In genomic region chr17:34039562-34040450, GRCm38 (mm10) we compare ENCODE assay signal across 8 mouse cellular contexts. TPM values are rescaled to one million over a fixed set of nuclear protein-coding genes. Genes with fewer than 3 reads are reported as not detected.
DNase-seq lines count a peak whose midpoint lies in the region; ATAC-seq and TF ChIP-seq lines count a peak whose summit lies in the region.

No protein-coding gene starts in this region.

- ATAC-seq in hindbrain, embryonic 15.5 days (ENCODE audit: low FRiP score, low read depth), result peak; percentile 13; the same call in 1 of the 2 replicates
- peak; percentile 24; the same call in 1 of the 2 replicates for ATAC-seq in neural tube, embryonic 14.5 days (ENCODE audit: low read depth)

- H3K36me3 ChIP-seq in hindbrain, embryonic 15.5 days, result peaks cover 23% of the 10 kb centered on the region
- H3K36me3 ChIP-seq in neural tube, embryonic 14.5 days (ENCODE audit: control insufficient read depth, insufficient read depth, low read length), result peaks cover 22% of the 10 kb centered on the region; the same call in 1 of the 2 replicates

- H3K9ac ChIP-seq in hindbrain, embryonic 15.5 days, result peak overlapping the region; percentile 41
- H3K9ac ChIP-seq in neural tube, embryonic 14.5 days (replicated peaks; ENCODE audit: low read depth, low read length), result peak overlapping the region; percentile 46

- no peaks in the 10 kb centered on the region for H3K9me3 ChIP-seq in hindbrain, embryonic 15.5 days
- H3K9me3 ChIP-seq in neural tube, embryonic 14.5 days (ENCODE audit: control insufficient read depth, low read length), result no peaks in the 10 kb centered on the region

- 0 out of 2 replicates have a peak, but pooled peaks cover 6% of the 10 kb centered on the region for H3K27me3 ChIP-seq in hindbrain, embryonic 15.5 days
- no peaks in the 10 kb centered on the region for H3K27me3 ChIP-seq in neural tube, embryonic 14.5 days (ENCODE audit: control insufficient read depth, insufficient read depth, low read length)

- intact Hi-C loops in left cerebral cortex, adult 2 months (cut with DNase I), result no loop called here
- intact Hi-C loops in left cerebral cortex, postnatal 14 days (cut with DNase I), result loop anchor here (5.0 to 10.0 kb wide), 2 partner anchors 77 to 565 kb away; partner anchors contain the start of genes Agpat1, H2-DMa and Rnf5

- peak overlapping the region; percentile 32 for H3K4me3 ChIP-seq in left cerebral cortex, adult 2 months
- peak overlapping the region; percentile 21 for H3K4me3 ChIP-seq in hindbrain, embryonic 15.5 days
- peak overlapping the region; percentile 20; the same call in 1 of the 2 replicates for H3K4me3 ChIP-seq in neural tube, embryonic 14.5 days (ENCODE audit: low read depth, low read length)

- peak overlapping the region; percentile 42; the same call in 1 of the 2 replicates for H3K27ac ChIP-seq in left cerebral cortex, adult 2 months
- H3K27ac ChIP-seq in hindbrain, embryonic 15.5 days (replicated peaks), result no peak overlapping the region
- 0 out of 2 replicates have a peak overlapping the region, but pooled peaks have one; percentile 22 for H3K27ac ChIP-seq in neural tube, embryonic 14.5 days (ENCODE audit: low read depth, low read length)

- peaks cover 33% of the 10 kb centered on the region for H3K4me1 ChIP-seq in hindbrain, embryonic 15.5 days (replicated peaks)
- peaks cover 16% of the 10 kb centered on the region for H3K4me1 ChIP-seq in neural tube, embryonic 14.5 days (ENCODE audit: control insufficient read depth, insufficient read depth, low read length)

- peak overlapping the region; percentile 55 for H3K4me2 ChIP-seq in hindbrain, embryonic 15.5 days
- peak overlapping the region; percentile 50 for H3K4me2 ChIP-seq in neural tube, embryonic 14.5 days (ENCODE audit: low read depth, low read length)

- WGBS in hindbrain, embryonic 15.5 days, result 25% methylated on average over 17 of the region's 17 CpGs
- WGBS in neural tube, embryonic 14.5 days, result 30% methylated on average over 17 of the region's 17 CpGs

- no peak for TF ChIP-seq POLR2A in brain, embryonic 14.5 days (IDR thresholded peaks at IDR 0.05; ENCODE audit: borderline replicate concordance, extremely low read depth, insufficient read depth, insufficient read length, poor library complexity, severe bottlenecking)

- no peak for DNase-seq in left cerebral cortex, adult 2 months (ENCODE audit: extremely low spot score in 1 of 2, low spot score in 2 of 2)
- no peak for DNase-seq in left cerebral cortex, postnatal 14 days (ENCODE audit: low spot score in 2 of 2)
- peak; percentile 26 for DNase-seq in brain, embryonic 14.5 days (ENCODE audit: low read depth)
- peak; percentile 88 for DNase-seq in gastrocnemius, adult 18-20 months (ENCODE audit: low spot score)
- no peak for DNase-seq in thymus, postnatal 4 days
- DNase-seq in layer of hippocampus, postnatal 36 days, result no peak

- no peak for TF ChIP-seq CTCF in left cerebral cortex, adult 2 months (IDR thresholded peaks at IDR 0.05)
- TF ChIP-seq CTCF in brain, embryonic 14.5 days (IDR thresholded peaks at IDR 0.05; ENCODE audit: borderline replicate concordance, extremely low read depth, insufficient read depth, insufficient read length), result no peak

RNA-seq across cellular contexts. Expression of gene Col11a2, which starts 0.6 kb away (rescaled TPM):
- total RNA-seq in left cerebral cortex, adult 2 months (2021), result 10 to 100 TPM; 11.3 to 15.2 TPM
- total RNA-seq in left cerebral cortex, postnatal 14 days (2021), result 10 to 100 TPM; 16.6 to 22.6 TPM
- 11.5 and 11.8 TPM in 2 replicates for polyA plus RNA-seq in brain, embryonic 14.5 days (2012; rRNA removed)
- total RNA-seq in gastrocnemius, adult 18-20 months (2021), result 1 to 10 TPM; 2.9 TPM
- 4.5 and 5.4 TPM in 2 replicates for polyA plus RNA-seq in hindbrain, embryonic 15.5 days (2015; fragmentation: Nextera tagmentation; extraction: Ambion mirVana)
- polyA plus RNA-seq in neural tube, embryonic 14.5 days (2014; fragmentation: Nextera tagmentation; extraction: Ambion mirVana), result 3.6 and 4.5 TPM in 2 replicates
- total RNA-seq in layer of hippocampus, postnatal 36 days (2021), result 10 to 100 TPM; 20.3 to 21.8 TPM

RNA-seq across cellular contexts. Expression of gene Rxrb, which starts 8.2 kb away (rescaled TPM):
- total RNA-seq in left cerebral cortex, adult 2 months (2021), result 10 to 100 TPM; 84.7 to 86.2 TPM
- total RNA-seq in left cerebral cortex, postnatal 14 days (2021), result 10 to 100 TPM; 81.7 to 86.7 TPM
- 83.9 and 97.4 TPM in 2 replicates for polyA plus RNA-seq in brain, embryonic 14.5 days (2012; rRNA removed)
- 10 to 100 TPM; 34.9 to 37.0 TPM for total RNA-seq in gastrocnemius, adult 18-20 months (2021)
- polyA plus RNA-seq in hindbrain, embryonic 15.5 days (2015; fragmentation: Nextera tagmentation; extraction: Ambion mirVana), result 57.8 and 61.1 TPM in 2 replicates
- 29.1 and 30.8 TPM in 2 replicates for polyA plus RNA-seq in neural tube, embryonic 14.5 days (2014; fragmentation: Nextera tagmentation; extraction: Ambion mirVana)
- total RNA-seq in layer of hippocampus, postnatal 36 days (2021), result 10 to 100 TPM; 77.8 to 79.2 TPM

RNA-seq across cellular contexts. Expression of gene Slc39a7, which starts 8.3 kb away (rescaled TPM):
- 100 to 1,000 TPM in 1 of 2 experiments, 10 to 100 TPM in 1; 98.6 to 104 TPM for total RNA-seq in left cerebral cortex, adult 2 months (2021)
- total RNA-seq in left cerebral cortex, postnatal 14 days (2021), result 10 to 100 TPM; 95.3 to 99.9 TPM
- polyA plus RNA-seq in brain, embryonic 14.5 days (2012; rRNA removed), result 133 and 138 TPM in 2 replicates
- total RNA-seq in gastrocnemius, adult 18-20 months (2021), result 10 to 100 TPM; 41.0 to 50.2 TPM
- polyA plus RNA-seq in hindbrain, embryonic 15.5 days (2015; fragmentation: Nextera tagmentation; extraction: Ambion mirVana), result 166 and 176 TPM in 2 replicates
- 77.9 and 90.8 TPM in 2 replicates for polyA plus RNA-seq in neural tube, embryonic 14.5 days (2014; fragmentation: Nextera tagmentation; extraction: Ambion mirVana)
- total RNA-seq in layer of hippocampus, postnatal 36 days (2021), result 10 to 100 TPM; 88.5 to 92.6 TPM

RNA-seq across cellular contexts. Expression of gene H2-Ke6, which starts 11.9 kb away (rescaled TPM):
- total RNA-seq in left cerebral cortex, adult 2 months (2021), result 10 to 100 TPM; 34.4 to 41.2 TPM
- 10 to 100 TPM; 27.7 to 30.1 TPM for total RNA-seq in left cerebral cortex, postnatal 14 days (2021)
- polyA plus RNA-seq in brain, embryonic 14.5 days (2012; rRNA removed), result 88.8 and 156 TPM in 2 replicates
- total RNA-seq in gastrocnemius, adult 18-20 months (2021), result 10 to 100 TPM; 80.3 to 82.1 TPM
- polyA plus RNA-seq in hindbrain, embryonic 15.5 days (2015; fragmentation: Nextera tagmentation; extraction: Ambion mirVana), result 64.8 and 71.9 TPM in 2 replicates
- polyA plus RNA-seq in neural tube, embryonic 14.5 days (2014; fragmentation: Nextera tagmentation; extraction: Ambion mirVana), result 70.1 and 72.1 TPM in 2 replicates
- 10 to 100 TPM; 60.2 to 61.7 TPM for total RNA-seq in layer of hippocampus, postnatal 36 days (2021)

RNA-seq across cellular contexts. Expression of gene Ring1, which starts 15.3 kb away (rescaled TPM):
- total RNA-seq in left cerebral cortex, adult 2 months (2021), result 10 to 100 TPM; 34.8 to 44.9 TPM
- 10 to 100 TPM; 25.3 to 30.8 TPM for total RNA-seq in left cerebral cortex, postnatal 14 days (2021)
- polyA plus RNA-seq in brain, embryonic 14.5 days (2012; rRNA removed), result 58.8 and 68.8 TPM in 2 replicates
- total RNA-seq in gastrocnemius, adult 18-20 months (2021), result 10 to 100 TPM; 12.5 to 13.5 TPM
- polyA plus RNA-seq in hindbrain, embryonic 15.5 days (2015; fragmentation: Nextera tagmentation; extraction: Ambion mirVana), result 22.1 and 24.9 TPM in 2 replicates
- 5.6 and 7.3 TPM in 2 replicates for polyA plus RNA-seq in neural tube, embryonic 14.5 days (2014; fragmentation: Nextera tagmentation; extraction: Ambion mirVana)
- 10 to 100 TPM; 39.6 to 42.9 TPM for total RNA-seq in layer of hippocampus, postnatal 36 days (2021)

Comparison
In these comparisons a context has a peak if more than half of its experiments do, and no peak if none do; other contexts are left out.
1. DNase-seq: peak in brain, embryonic 14.5 days (single experiment) and gastrocnemius, adult 18-20 months (single experiment); none in left cerebral cortex, adult 2 months (0 of 2), left cerebral cortex, postnatal 14 days (0 of 2), thymus, postnatal 4 days (single experiment) and layer of hippocampus, postnatal 36 days (0 of 2).
2. Peak in every context shown above with its lines, with median percentiles within 50 percentile points of each other: H3K4me3 ChIP-seq.